Mouse (Mus musculus): ENCODE data around the gene Amelx. TPM values are rescaled to one million over a fixed set of nuclear protein-coding genes. Genes with fewer than 3 reads are reported as not detected.

Amelx gene
- polyA plus RNA-seq, 1 experiment from 2014 or later: not detected

Other genes starting within 250 kb of the Amelx start
- gene Hccs, start 133.2 kb upstream of the Amelx start, polyA plus RNA-seq (2016; fragmentation: Nextera tagmentation; extraction: Ambion mirVana): 24.4 and 25.3 TPM in 2 replicates